Mouse (Mus musculus) stomach, embryonic 15.5 days (tissue): Measurements from ENCODE around the gene Iyd. TPM values are rescaled to one million over a fixed set of nuclear protein-coding genes. Genes with fewer than 3 reads are reported as not detected.

Experiments
- ATAC-seq: fragments of 200-750 bp; cut with Nextera tagmentation; 2 replicates; pipeline ENCODE4 v1.8.0; 2017; ENCODE audit warnings: low read depth, moderate number of reproducible peaks, moderate TSS enrichment; ENCODE audit not compliant: insufficient read depth, low FRiP score
- H3K27ac ChIP-seq: fragments of 300-500 bp; sonication (generic); 2 replicates; pipeline ENCODE4 v1.5.1; 2015; ENCODE audit warnings: mild to moderate bottlenecking, inconsistent platforms
- H3K27me3 ChIP-seq: fragments of 300-500 bp; sonication (generic); replicated peaks from 2 replicates; pipeline ENCODE4 v1.6.1; 2015; ENCODE audit warnings: inconsistent platforms
- H3K36me3 ChIP-seq: fragments of 300-500 bp; sonication (generic); 2 replicates; pipeline ENCODE4 v1.6.1; 2015; ENCODE audit warnings: inconsistent platforms
- H3K4me1 ChIP-seq: fragments of 300-500 bp; sonication (generic); 2 replicates; pipeline ENCODE4 v1.6.1; 2015; ENCODE audit warnings: inconsistent platforms
- H3K4me2 ChIP-seq: fragments of 300-500 bp; sonication (generic); 2 replicates; pipeline ENCODE4 v1.6.1; 2015; ENCODE audit warnings: mild to moderate bottlenecking, inconsistent platforms
- H3K4me3 ChIP-seq: fragments of 300-500 bp; sonication (generic); replicated peaks from 2 replicates; pipeline ENCODE4 v1.5.1; 2015; ENCODE audit warnings: inconsistent platforms
- H3K9ac ChIP-seq: fragments of 300-500 bp; sonication (generic); 2 replicates; pipeline ENCODE4 v1.6.1; 2015; ENCODE audit warnings: inconsistent platforms
- H3K9me3 ChIP-seq: fragments of 300-500 bp; sonication (generic); 2 replicates; pipeline ENCODE4 v1.6.1; 2016; ENCODE audit warnings: inconsistent platforms
- WGBS: fragments of 180-500 bp; shearing (Covaris S2); methylation state at CpG from one replicate; pipeline ENCODE4 v1.1.7; 2015; 5-methylcytosine and 5-hydroxymethylcytosine counted together
- polyA plus RNA-seq: library from polyadenylated mRNA; unstranded; fragments of >200 nt; fragmentation: Nextera tagmentation; extraction: Ambion mirVana; gene quantifications from 2 replicates; pipeline ENCODE4 v1.2.1, GENCODE M21; 2015

Iyd gene
- polyA plus RNA-seq, 1 experiment from 2014 or later = 7.6 TPM

DNA sequence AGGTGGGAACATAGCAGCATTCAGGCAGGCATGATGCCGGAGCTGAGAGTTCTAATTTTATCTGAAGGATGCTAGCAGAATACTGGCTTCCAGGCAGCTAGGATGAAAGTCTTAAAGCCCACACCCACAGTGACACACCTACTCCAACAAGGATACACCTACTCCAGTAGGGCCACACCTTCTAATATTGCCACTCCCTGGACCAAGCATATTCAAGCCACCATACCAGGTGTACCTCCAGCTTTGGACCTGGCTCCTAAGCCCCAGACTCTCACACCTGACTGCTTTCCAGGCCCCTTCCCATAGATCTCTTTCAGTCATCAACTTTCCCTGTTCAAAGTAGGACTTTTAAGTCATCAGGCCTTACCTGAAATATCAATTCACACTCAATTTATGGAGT lies 19.1 kb downstream of the Iyd start:
- no peak for ATAC-seq
- no peak overlapping the region for H3K4me3 ChIP-seq
- 90% methylated on average over 1 of the region's 1 CpGs for WGBS
- H3K4me1 ChIP-seq = peaks cover under 1% of the 10 kb centered on the region; the same call in 1 of the 2 replicates
- H3K4me2 ChIP-seq = no peak overlapping the region
- H3K9ac ChIP-seq = no peak overlapping the region
- no peaks in the 10 kb centered on the region for H3K36me3 ChIP-seq
- no peak overlapping the region for H3K27ac ChIP-seq
- no peaks in the 10 kb centered on the region for H3K9me3 ChIP-seq
- no peaks in the 10 kb centered on the region for H3K27me3 ChIP-seq

DNA sequence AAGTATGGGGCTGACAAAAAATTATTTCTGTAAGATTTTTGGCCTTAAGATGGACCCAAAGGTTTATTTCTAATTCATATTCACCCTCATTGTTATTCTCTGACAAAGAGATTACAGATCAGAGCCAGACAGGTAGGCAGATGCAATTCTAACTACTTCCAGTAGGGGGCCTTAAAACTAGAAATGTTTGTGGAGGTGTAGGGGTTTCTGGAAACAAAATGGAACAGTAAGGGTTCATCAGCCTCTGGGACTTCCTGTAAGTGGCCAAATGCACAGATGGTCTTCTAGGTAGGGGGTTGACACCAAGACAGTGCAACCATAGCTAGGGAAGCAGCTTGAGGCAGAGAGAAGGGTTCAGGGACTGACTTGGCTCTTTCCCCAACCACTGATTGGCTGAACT lies 22.1 kb downstream of the Iyd start:
- no peak overlapping the region for H3K4me2 ChIP-seq
- H3K4me1 ChIP-seq = peaks cover 3% of the 10 kb centered on the region; the same call in 1 of the 2 replicates
- H3K27me3 ChIP-seq = no peaks in the 10 kb centered on the region
- no peaks in the 10 kb centered on the region for H3K36me3 ChIP-seq
- no peaks in the 10 kb centered on the region for H3K9me3 ChIP-seq
- H3K4me3 ChIP-seq = no peak overlapping the region
- no peak overlapping the region for H3K9ac ChIP-seq
- no peak overlapping the region for H3K27ac ChIP-seq
- ATAC-seq = no peak

DNA sequence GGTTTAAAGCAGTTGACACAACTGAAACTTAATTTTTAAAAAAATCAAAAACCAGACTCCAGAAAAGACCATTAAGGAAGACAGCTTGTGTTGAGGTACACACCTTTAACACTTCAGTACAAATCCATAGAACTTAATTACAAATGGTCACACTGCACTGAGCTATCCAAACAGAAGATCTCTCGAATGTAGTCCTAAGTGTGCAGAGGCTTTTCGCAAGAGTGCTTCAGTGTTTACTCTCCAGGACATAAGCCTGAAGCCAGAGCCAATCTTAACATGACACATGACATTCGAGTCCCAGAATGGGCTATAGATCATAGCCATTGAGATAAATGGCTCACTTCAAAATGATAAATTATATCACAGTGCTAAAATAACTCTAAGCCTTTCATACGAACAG lies 25.1 kb downstream of the Iyd start:
- 31% methylated on average over 4 of the region's 4 CpGs for WGBS
- Histone ChIP-seq H3K4me2 (no peak overlapping the region), H3K27me3 (no peaks in the 10 kb centered on the region), H3K4me1 (peaks cover 3% of the 10 kb centered on the region; the same call in 1 of the 2 replicates), H3K9me3 (no peaks in the 10 kb centered on the region), H3K27ac (no peak overlapping the region), H3K36me3 (no peaks in the 10 kb centered on the region), H3K4me3 (no peak overlapping the region), H3K9ac (no peak overlapping the region)
- ATAC-seq = no peak

DNA sequence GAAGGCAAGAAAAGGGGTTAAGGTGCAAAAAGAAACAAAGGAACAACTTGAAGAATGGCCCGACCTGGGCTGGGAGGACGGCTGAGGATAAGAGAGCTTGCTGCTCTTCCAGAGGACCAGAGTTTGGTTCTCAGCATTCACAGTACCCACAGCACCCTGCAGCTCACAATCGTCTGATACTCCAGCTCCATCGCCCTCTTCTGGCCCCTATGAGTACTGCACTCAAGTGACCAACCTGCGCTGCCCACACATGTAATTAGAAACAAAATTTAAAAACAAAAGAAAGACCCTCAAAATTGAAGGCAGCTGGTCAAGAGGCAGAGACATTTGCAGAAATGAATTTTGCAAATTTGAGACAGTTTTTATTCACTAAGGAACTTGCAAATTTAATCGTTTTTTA lies 27.8 kb downstream of the Iyd start:
- Histone ChIP-seq H3K9me3 (no peaks in the 10 kb centered on the region), H3K4me1 (peaks cover 3% of the 10 kb centered on the region; the same call in 1 of the 2 replicates), H3K27me3 (no peaks in the 10 kb centered on the region), H3K36me3 (no peaks in the 10 kb centered on the region), H3K27ac (no peak overlapping the region), H3K4me2 (no peak overlapping the region), H3K4me3 (no peak overlapping the region), H3K9ac (no peak overlapping the region)
- no peak for ATAC-seq
- WGBS = 76% methylated on average over 6 of the region's 6 CpGs

DNA sequence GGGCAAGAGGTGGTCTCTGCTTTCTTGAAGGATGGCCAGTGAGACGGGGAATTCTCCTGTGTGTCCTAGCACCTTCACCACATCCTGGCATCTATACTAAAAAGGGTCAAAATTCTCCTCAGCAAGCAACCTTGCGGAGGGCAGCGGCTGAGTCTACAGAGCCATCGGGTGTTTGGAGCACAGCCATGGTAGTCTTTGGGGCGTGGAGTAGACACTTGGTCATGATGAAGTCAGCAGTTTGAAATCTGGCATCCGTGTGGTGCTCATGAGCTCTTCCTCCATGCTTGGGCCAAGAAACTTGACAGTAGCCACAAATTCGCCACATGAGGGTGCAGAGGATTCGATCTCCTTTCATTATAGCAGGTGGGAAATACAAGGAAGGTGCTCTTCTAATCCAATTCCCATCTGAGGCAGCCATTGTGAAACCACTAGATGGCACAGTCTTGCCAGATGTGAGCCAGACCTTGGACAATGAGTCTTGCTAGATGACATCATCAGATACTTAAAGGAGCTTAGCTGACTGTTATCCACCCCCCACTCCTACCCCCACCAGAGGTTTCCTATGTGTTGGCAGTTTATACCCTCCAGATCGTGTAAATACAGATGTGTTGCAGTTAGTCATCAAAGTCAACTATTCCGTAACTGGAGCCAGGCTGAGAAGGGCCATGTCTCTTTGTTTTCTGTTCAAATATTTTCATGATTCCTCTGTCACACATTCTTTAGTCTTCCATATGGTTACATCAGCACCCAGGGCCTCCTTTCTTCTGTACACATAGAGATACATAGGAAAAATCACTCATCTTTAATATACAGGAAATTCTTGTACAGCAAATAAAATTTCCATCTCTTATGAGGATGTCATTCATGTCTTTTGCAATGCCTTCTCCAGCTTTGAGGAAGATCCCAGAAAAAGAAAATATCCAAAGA lies 32.9 kb downstream of the Iyd start:
- no peaks in the 10 kb centered on the region for H3K9me3 ChIP-seq
- H3K27me3 ChIP-seq = no peaks in the 10 kb centered on the region
- no peak overlapping the region for H3K4me3 ChIP-seq
- no peak overlapping the region for H3K27ac ChIP-seq
- no peak overlapping the region for H3K4me2 ChIP-seq
- H3K4me1 ChIP-seq = no peaks in the 10 kb centered on the region
- no peaks in the 10 kb centered on the region for H3K36me3 ChIP-seq
- 58% methylated on average over 10 of the region's 10 CpGs for WGBS
- H3K9ac ChIP-seq = no peak overlapping the region
- peak; percentile 72; the same call in 1 of the 2 replicates for ATAC-seq

DNA sequence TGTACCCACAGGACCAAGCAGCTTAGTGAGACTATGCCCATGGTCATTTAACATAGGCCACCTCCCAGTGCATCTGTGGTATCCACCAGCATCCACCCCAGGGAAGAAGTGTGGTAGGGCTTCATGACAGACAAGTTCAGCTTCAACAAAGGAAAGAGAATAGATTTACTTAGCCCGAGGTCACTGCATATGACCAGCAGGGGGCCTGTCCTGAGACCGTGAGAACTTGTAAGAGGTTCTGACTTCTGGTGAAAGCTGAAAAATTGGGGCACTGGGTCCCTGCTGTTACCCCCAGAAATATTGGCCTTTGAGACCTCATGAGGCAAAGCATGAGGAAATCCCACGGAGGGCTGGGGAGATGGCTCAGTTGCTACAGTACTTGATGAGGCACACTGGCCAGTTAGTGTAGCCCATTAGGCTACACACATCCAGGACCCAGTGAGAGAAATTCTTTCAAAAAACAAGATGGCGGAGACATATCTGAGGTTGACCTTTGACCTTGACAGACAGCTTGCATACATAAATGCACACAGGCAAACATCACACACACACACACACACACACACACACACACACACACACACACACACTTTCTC lies 34.0 kb downstream of the Iyd start:
- Histone ChIP-seq H3K9me3 (no peaks in the 10 kb centered on the region), H3K27ac (no peak overlapping the region), H3K9ac (no peak overlapping the region), H3K27me3 (no peaks in the 10 kb centered on the region), H3K4me2 (no peak overlapping the region), H3K4me1 (no peaks in the 10 kb centered on the region), H3K4me3 (no peak overlapping the region), H3K36me3 (no peaks in the 10 kb centered on the region)
- no peak for ATAC-seq
- 81% methylated on average over 4 of the region's 4 CpGs for WGBS

DNA sequence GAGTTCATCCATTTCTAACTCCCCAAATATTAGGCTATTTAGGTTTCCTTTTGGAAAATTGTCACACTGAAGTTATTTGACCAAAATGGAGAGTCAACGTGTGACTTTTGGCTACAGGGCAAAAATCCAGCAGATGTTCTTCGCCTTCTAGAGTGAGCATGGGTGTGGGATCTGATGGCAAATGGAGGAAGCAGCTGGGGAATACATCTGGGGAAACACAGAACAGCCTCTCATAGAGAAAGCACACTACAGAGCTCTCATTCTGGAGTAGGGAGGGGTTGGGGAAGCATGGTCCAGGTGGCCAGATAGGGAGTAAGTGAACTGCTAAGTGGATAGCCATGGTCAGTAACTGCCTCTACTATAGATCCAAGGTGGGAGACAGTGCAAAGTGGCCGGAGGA lies 50.6 kb downstream of the Iyd start:
- H3K4me2 ChIP-seq = no peak overlapping the region
- no peaks in the 10 kb centered on the region for H3K27me3 ChIP-seq
- H3K4me1 ChIP-seq = 0 out of 2 replicates have a peak, but pooled peaks cover 2% of the 10 kb centered on the region
- no peaks in the 10 kb centered on the region for H3K9me3 ChIP-seq
- no peak overlapping the region for H3K4me3 ChIP-seq
- H3K36me3 ChIP-seq = no peaks in the 10 kb centered on the region
- H3K27ac ChIP-seq = no peak overlapping the region
- 62% methylated on average over 3 of the region's 3 CpGs for WGBS
- H3K9ac ChIP-seq = no peak overlapping the region
- no peak for ATAC-seq

DNA sequence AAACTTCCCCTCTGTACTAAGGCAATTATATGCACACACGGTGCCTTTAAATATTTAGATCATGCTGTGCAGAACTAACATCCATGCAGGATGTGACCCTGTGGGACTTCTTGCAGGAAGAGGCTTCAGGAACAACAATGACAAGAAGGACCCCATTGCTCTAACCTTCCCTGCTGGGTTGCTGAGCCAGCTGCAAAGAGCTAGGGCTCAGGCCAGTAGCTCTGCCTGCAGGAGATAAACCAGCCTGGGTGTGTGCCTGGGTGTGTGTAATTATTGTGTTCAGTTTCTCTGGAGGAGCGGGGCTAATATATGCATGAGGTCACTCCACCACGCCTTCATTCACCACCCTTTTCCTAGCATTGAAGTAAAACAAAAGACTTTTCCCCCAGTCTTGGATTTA lies 51.8 kb downstream of the Iyd start:
- 0 out of 2 replicates have a peak, but pooled peaks cover 2% of the 10 kb centered on the region for H3K4me1 ChIP-seq
- H3K4me3 ChIP-seq = no peak overlapping the region
- H3K36me3 ChIP-seq = no peaks in the 10 kb centered on the region
- no peaks in the 10 kb centered on the region for H3K9me3 ChIP-seq
- no peaks in the 10 kb centered on the region for H3K27me3 ChIP-seq
- H3K4me2 ChIP-seq = no peak overlapping the region
- no peak overlapping the region for H3K9ac ChIP-seq
- ATAC-seq = peak; percentile 74; the same call in 1 of the 2 replicates
- WGBS = 40% methylated on average over 3 of the region's 3 CpGs
- H3K27ac ChIP-seq = peak overlapping the region; percentile 38; the same call in 1 of the 2 replicates

DNA sequence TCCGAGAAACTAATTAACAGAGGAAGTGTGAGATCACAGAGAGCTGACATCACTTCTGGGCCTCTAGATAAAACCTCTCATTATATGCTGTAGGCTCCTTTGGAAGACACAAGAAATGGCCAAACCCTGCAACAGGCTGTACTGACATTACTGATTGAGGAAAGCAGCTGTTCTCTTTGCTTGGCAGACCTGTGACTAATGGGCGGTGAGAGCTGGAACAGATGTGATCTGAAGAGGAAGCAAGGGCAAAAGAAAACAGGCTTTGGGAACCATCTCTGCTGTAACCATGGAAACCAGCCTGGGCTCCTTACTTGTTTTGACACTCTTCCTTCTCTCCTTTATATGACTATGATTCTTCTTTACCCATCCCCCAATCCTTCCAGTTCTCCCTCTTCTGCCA lies 56.7 kb downstream of the Iyd start:
- H3K9ac ChIP-seq = no peak overlapping the region
- ATAC-seq = no peak
- no peak overlapping the region for H3K4me2 ChIP-seq
- no peak overlapping the region for H3K27ac ChIP-seq
- WGBS = 65% methylated on average over 2 of the region's 2 CpGs
- H3K4me1 ChIP-seq = no peaks in the 10 kb centered on the region
- H3K36me3 ChIP-seq = no peaks in the 10 kb centered on the region
- no peaks in the 10 kb centered on the region for H3K27me3 ChIP-seq
- H3K9me3 ChIP-seq = no peaks in the 10 kb centered on the region
- H3K4me3 ChIP-seq = no peak overlapping the region

DNA sequence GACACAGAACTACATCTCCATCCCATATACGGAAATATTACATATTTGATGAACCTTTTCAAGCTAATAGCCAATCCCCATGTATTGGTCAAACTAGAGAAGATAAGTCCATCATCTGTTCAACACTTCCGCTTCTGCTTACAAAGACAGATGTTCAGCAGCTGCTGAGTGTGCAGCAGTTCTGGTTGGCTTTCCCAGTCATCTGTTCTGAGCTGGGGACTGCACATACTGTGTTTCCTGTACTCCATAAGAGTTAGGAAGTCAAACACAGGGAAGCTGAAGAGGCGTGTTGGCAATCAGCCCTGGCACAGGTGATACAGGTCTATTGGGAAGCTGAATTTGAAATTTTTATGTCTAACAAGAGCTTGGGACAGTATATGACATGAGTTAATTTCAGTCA lies 57.7 kb downstream of the Iyd start:
- Histone ChIP-seq H3K9me3 (no peaks in the 10 kb centered on the region), H3K36me3 (no peaks in the 10 kb centered on the region), H3K9ac (no peak overlapping the region), H3K27me3 (no peaks in the 10 kb centered on the region), H3K27ac (no peak overlapping the region), H3K4me1 (no peaks in the 10 kb centered on the region), H3K4me3 (no peak overlapping the region), H3K4me2 (no peak overlapping the region)
- ATAC-seq = no peak
- 81% methylated on average over 3 of the region's 3 CpGs for WGBS
